Mouse (Mus musculus) R1 (cell line): ENCODE data around the gene Spata32.

Experiments used
- DNase-seq: peaks from one replicate; pipeline ENCODE4 v3.0.0-alpha.2; 2018; ENCODE audit warnings: low read depth, low spot score

The Spata32 gene

GRCm38 (mm10) chr11:103173771-103174344 lies 44.4 kb downstream of the Spata32 start:
- no peak for DNase-seq

DNA sequence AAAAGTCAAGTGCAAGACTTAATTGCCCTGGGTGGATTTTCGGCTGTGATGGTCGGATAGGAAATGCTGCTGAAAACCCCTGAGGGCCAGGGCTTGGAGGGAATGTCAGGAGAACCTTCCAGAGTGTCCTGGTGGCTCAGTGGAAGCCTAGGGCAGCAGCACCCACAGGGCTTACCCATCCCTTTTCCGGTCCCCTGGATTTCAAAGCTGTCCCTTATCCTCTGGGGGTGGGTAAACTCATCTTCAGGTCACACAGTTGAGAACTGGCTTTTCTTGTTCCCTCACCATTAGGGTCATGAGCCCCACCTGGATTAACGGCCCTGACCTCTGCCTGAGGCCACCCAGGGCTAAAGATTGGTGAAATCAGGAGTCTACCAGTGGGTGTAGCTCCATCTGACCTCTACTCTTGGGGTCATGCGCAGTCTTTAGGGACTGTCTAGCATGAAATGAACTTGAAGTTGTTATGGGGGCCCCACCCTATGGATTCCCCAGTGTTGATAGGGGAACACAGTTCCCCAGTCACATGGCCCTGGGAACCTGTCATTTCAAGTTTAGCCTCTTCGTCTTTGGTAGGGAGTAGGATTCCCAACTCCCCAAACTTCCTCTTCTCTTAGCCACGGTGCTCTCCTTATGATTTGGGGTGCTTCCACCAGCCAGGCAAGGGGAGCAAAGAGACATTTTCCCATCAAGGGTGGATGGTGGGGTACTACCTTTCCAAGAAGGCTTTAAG lies 45.0 kb downstream of the Spata32 start:
- no peak for DNase-seq

- no peak for DNase-seq
Observed at GRCm38 (mm10) chr11:103172392-103173040, 45.7 kb downstream of the Spata32 start.

DNA sequence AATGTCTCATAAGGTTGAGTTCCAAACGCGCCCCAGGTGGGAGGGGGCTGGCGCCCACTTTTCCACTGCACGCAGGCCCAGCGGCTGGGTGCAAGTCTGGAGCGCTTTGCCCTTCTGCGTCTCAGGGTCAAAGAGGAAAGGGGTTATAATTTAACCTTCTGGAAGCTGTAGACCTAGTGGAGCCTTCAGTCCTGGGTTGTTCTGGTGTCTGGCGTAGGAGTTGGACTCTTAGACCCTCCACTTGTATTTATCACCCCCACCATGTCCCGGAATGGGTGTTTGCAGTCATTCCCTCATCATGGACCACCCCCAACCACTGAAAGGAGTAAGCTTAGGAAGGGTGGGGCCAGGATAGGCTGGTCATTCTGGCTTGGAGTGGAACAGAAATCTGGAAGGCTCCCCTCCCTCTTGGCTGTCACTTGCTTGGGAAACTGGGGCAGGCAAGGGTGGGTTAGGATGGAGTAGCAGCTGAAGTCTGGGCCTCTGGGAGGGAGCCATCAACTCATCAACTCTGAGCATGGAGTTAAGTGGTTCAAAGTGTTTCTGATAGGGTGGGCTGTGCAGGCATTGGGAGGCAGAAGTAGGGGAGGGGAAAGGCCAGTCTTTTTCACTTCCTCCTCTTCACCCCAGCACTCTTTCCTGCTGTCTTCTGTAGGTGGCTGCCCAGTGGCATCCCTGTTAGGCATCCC lies 46.4 kb downstream of the Spata32 start:
- DNase-seq, result no peak

- peak; percentile 64 for DNase-seq
Observed at GRCm38 (mm10) chr11:103171286-103171620, 47.0 kb downstream of the Spata32 start.

DNA sequence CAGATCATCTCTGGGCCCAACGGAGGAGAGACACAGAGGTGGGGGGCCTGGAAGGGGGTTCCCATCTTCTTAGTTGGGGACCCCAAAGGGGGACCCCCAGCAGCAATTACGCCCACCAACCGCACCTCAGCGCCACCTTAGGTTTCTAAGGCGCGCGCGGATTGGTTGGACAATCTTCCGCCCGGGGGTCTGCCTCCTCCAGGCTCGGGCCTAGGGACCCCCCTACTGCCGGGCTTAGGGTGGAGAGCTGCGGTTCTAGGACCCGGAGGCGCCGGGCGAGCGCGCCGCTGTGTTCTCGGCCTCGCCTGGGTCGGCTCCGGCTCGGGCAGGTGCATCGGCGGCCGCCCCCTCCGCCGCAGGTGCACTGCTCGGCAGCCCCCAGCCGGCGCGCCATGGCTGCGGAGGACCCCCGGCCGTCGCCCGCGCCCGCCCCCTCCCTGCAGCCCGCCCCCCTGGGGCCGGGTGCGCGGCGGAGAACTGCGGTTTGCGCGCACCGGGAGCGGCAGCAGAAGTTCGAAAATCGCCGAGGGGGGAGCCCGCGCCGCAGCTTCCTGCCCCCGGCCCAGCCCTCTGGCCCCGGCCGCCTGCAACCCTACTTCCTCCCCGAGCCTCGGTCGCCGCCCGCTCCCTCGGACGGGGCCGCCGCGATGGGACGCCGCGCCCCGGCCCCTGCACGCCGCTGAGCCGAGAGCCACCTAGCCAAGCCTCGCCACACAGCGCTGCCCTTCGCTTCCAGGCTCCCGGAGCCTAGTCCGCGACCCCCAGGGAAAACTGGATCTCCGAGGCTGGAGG lies 47.5 kb downstream of the Spata32 start, which contains the start of gene Fmnl1:
Gene Fmnl1, plus strand, starts transcription at position 614 of the 792 bp plus-strand sequence.
- no peak for DNase-seq

- DNase-seq, result no peak
Observed at GRCm38 (mm10) chr11:103170111-103170493, 48.1 kb downstream of the Spata32 start.

DNA sequence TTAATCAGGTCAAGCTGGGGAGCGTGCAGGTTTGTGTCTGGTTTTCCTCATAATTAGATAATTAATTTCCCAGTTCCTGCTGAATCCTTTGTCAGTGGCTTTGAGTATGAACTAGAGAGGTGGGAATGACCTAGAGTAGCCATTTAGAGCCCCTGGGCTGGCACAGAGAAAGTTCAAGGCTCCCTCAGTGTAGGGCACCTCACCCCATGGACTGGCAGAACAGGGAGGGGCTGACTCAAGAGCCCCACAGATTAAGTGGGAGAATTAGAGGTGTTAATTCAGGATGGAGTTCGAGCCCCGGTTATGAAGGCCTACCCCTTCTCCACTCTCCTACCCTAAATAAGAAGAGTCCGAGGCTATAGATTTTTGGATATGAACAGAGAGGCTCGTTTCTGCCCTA lies 48.6 kb downstream of the Spata32 start:
- no peak for DNase-seq

GRCm38 (mm10) chr11:103168690-103169390 lies 49.4 kb downstream of the Spata32 start:
- peak; percentile 72 for DNase-seq

GRCm38 (mm10) chr11:103164391-103164790 lies 53.8 kb downstream of the Spata32 start:
- DNase-seq, result peak; percentile 82

GRCm38 (mm10) chr11:103162132-103162531 lies 56.1 kb downstream of the Spata32 start:
- DNase-seq, result peak; percentile 82

- peak; percentile 97 for DNase-seq
Observed at GRCm38 (mm10) chr11:103161449-103161848, 56.8 kb downstream of the Spata32 start.

- DNase-seq, result no peak
Observed at GRCm38 (mm10) chr11:103160738-103161137, 57.5 kb downstream of the Spata32 start.

DNA sequence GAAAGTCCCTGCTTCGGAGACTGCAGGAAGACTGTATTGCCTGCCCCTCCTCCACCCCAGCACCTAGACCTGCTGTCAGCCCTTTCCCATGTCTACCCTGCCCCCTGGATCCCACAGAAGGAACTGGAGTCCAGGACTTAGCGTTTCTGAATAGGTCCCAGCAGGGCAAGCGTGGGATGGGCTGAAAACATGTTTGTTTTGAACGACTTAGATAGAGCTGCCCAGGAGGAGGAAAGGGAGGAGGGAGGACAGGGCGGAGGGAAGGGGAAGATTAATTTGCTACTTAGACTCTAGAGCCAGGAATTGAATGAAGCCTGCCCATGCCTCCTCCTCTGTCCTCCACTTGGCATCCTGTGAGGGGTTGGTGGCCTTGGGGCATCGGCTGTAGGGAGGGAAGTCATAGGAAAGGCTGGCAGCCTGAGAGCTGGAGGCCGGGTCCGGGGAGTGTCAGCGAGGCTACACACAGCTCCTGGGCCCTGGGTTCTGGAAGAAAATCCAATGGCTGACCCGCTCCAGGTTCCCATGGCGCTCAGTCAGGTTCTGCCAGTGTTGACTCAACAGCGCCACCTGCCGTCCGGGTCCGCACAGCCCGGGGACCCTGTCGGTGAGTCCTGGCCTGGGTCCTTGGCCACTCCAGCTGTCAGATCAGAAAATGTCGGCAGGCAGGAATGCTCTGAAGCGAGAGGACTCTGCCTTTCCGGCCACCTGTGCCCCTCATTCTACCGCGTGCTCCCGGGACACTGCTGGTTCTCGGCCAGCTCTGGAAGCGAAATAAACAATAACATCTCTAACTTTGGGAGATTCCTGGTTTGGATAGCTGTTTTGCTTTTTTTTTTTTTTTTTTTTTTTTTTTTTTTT lies 59.4 kb downstream of the Spata32 start:
- DNase-seq, result peak; percentile 96
